8 mouse cellular contexts compared by ENCODE assay signal in genomic region chrX:147608660-147609059, GRCm38 (mm10). TPM values are rescaled to one million over a fixed set of nuclear protein-coding genes. Genes with fewer than 3 reads are reported as not detected.
DNase-seq lines count a peak whose midpoint lies in the region; TF ChIP-seq lines count a peak whose summit lies in the region.

No protein-coding gene starts in this region.

- H3K4me3 ChIP-seq in layer of hippocampus, adult 2 months, result no peak overlapping the region

- DNase-seq in adrenal gland, adult (ENCODE audit: inconsistent age in 2 of 2, low spot score in 1 of 2), result peak; percentile 10 to 82
- no peak for DNase-seq in adrenal gland, postnatal 4 days (ENCODE audit: low spot score in 2 of 2)
- DNase-seq in R1 (ENCODE audit: low read depth, low spot score), result peak; percentile 23
- peak; percentile 20 to 58 for DNase-seq in cerebellum, postnatal 4 days (ENCODE audit: low spot score in 2 of 2)
- peak; percentile 17 for DNase-seq in gastrocnemius, postnatal 10 days
- DNase-seq in layer of hippocampus, adult 2 months (ENCODE audit: low spot score in 2 of 2), result peak; percentile 59 to 74
- peak; percentile 51 for DNase-seq in lung, postnatal 36 days
- DNase-seq in right cerebral cortex, postnatal 36 days (ENCODE audit: low spot score in 2 of 2), result peak; percentile 4 to 6

- TF ChIP-seq CTCF in layer of hippocampus, adult 2 months (conservative IDR thresholded peaks at IDR 0.05), result peak; percentile 81

- H3K27ac ChIP-seq in layer of hippocampus, adult 2 months, result no peak overlapping the region

RNA-seq across cellular contexts. Expression of gene Lrch2, which starts 54.8 kb away (rescaled TPM):
- total RNA-seq in adrenal gland, postnatal 4 days (2021), result 10 to 100 TPM; 22.7 to 34.9 TPM
- total RNA-seq in gastrocnemius, postnatal 10 days (2021), result 1 to 10 TPM; 4.3 to 4.6 TPM
- total RNA-seq in layer of hippocampus, adult 2 months (2021), result 10 to 100 TPM; 24.7 to 25.3 TPM

Comparison
In these comparisons a context has a peak if more than half of its experiments do, and no peak if none do; other contexts are left out.
1. DNase-seq: peak in adrenal gland, adult (2 of 2), R1 (single experiment), cerebellum, postnatal 4 days (2 of 2), gastrocnemius, postnatal 10 days (single experiment), layer of hippocampus, adult 2 months (2 of 2), lung, postnatal 36 days (single experiment) and right cerebral cortex, postnatal 36 days (2 of 2); none in adrenal gland, postnatal 4 days (0 of 2).
2. RNA of gene Lrch2, which starts 54.8 kb away (total RNA-seq): 22.7 to 34.9 TPM in adrenal gland, postnatal 4 days and 24.7 to 25.3 TPM in layer of hippocampus, adult 2 months; 4.3 to 4.6 TPM in gastrocnemius, postnatal 10 days; every median in the first group is over 4 times any median in the second.